Mouse (Mus musculus): ENCODE data around the gene Mllt10. TPM values are rescaled to one million over a fixed set of nuclear protein-coding genes. Genes with fewer than 3 reads are reported as not detected.

The Mllt10 gene
- polyA plus RNA-seq, 1 experiment from 2014 or later: 50.0 TPM

GRCm38 (mm10) chr2:18041199-18041885, 13.7 kb upstream of the Mllt10 start:
- Histone ChIP-seq H3K36me3 (ENCODE audit: control insufficient read depth, insufficient read depth, low read length) (no peaks in the 10 kb centered on the region), H3K4me3 (replicated peaks; ENCODE audit: low read length) (no peak overlapping the region), H3K9ac (ENCODE audit: low read length) (peak overlapping the region; percentile 52), H3K27me3 (ENCODE audit: control insufficient read depth, insufficient read depth, low read length) (no peaks in the 10 kb centered on the region), H3K4me1 (ENCODE audit: control insufficient read depth, insufficient read depth, low read length) (peaks cover 31% of the 10 kb centered on the region), H3K9me3 (replicated peaks; ENCODE audit: control insufficient read depth, low read length) (no peaks in the 10 kb centered on the region), H3K4me2 (ENCODE audit: low read depth, low read length) (peak overlapping the region; percentile 30; the same call in 1 of the 2 replicates), H3K27ac (ENCODE audit: low read length) (peak overlapping the region; percentile 36; the same call in 1 of the 2 replicates)
- WGBS: 40% methylated on average over 14 of the region's 14 CpGs
- peak; percentile 48; the same call in 1 of the 2 replicates for ATAC-seq (ENCODE audit: insufficient read depth, low FRiP score)

GRCm38 (mm10) chr2:18045143-18045780, 9.8 kb upstream of the Mllt10 start:
- no peaks in the 10 kb centered on the region for H3K9me3 ChIP-seq (replicated peaks; ENCODE audit: control insufficient read depth, low read length)
- peaks cover 37% of the 10 kb centered on the region for H3K4me1 ChIP-seq (ENCODE audit: control insufficient read depth, insufficient read depth, low read length)
- H3K4me2 ChIP-seq (ENCODE audit: low read depth, low read length): peak overlapping the region; percentile 93
- no peak for ATAC-seq (ENCODE audit: insufficient read depth, low FRiP score)
- no peak overlapping the region for H3K27ac ChIP-seq (ENCODE audit: low read length)
- peak overlapping the region; percentile 89 for H3K4me3 ChIP-seq (replicated peaks; ENCODE audit: low read length)
- no peaks in the 10 kb centered on the region for H3K36me3 ChIP-seq (ENCODE audit: control insufficient read depth, insufficient read depth, low read length)
- WGBS: 22% methylated on average over 7 of the region's 7 CpGs
- no peaks in the 10 kb centered on the region for H3K27me3 ChIP-seq (ENCODE audit: control insufficient read depth, insufficient read depth, low read length)
- H3K9ac ChIP-seq (ENCODE audit: low read length): peak overlapping the region; percentile 99

- H3K36me3 ChIP-seq (ENCODE audit: control insufficient read depth, insufficient read depth, low read length): no peaks in the 10 kb centered on the region
- H3K4me3 ChIP-seq (replicated peaks; ENCODE audit: low read length): peak overlapping the region; percentile 89
- 29% methylated on average over 6 of the region's 6 CpGs for WGBS
- H3K4me1 ChIP-seq (ENCODE audit: control insufficient read depth, insufficient read depth, low read length): peaks cover 33% of the 10 kb centered on the region
- no peak overlapping the region for H3K27ac ChIP-seq (ENCODE audit: low read length)
- no peak for ATAC-seq (ENCODE audit: insufficient read depth, low FRiP score)
- no peaks in the 10 kb centered on the region for H3K27me3 ChIP-seq (ENCODE audit: control insufficient read depth, insufficient read depth, low read length)
- H3K9me3 ChIP-seq (replicated peaks; ENCODE audit: control insufficient read depth, low read length): no peaks in the 10 kb centered on the region
- peak overlapping the region; percentile 99 for H3K9ac ChIP-seq (ENCODE audit: low read length)
- peak overlapping the region; percentile 93 for H3K4me2 ChIP-seq (ENCODE audit: low read depth, low read length)
These were observed 9.3 kb upstream of the Mllt10 start for GRCm38 (mm10) chr2:18045781-18046181.

GRCm38 (mm10) chr2:18046186-18046585, 8.9 kb upstream of the Mllt10 start:
- H3K27ac ChIP-seq (ENCODE audit: low read length): peak overlapping the region; percentile 98; the same call in 1 of the 2 replicates
- peak overlapping the region; percentile 99 for H3K9ac ChIP-seq (ENCODE audit: low read length)
- H3K36me3 ChIP-seq (ENCODE audit: control insufficient read depth, insufficient read depth, low read length): no peaks in the 10 kb centered on the region
- ATAC-seq (ENCODE audit: insufficient read depth, low FRiP score): no peak
- H3K4me3 ChIP-seq (replicated peaks; ENCODE audit: low read length): peak overlapping the region; percentile 89
- WGBS: 5% methylated on average over 4 of the region's 4 CpGs
- no peaks in the 10 kb centered on the region for H3K9me3 ChIP-seq (replicated peaks; ENCODE audit: control insufficient read depth, low read length)
- H3K27me3 ChIP-seq (ENCODE audit: control insufficient read depth, insufficient read depth, low read length): no peaks in the 10 kb centered on the region
- peaks cover 30% of the 10 kb centered on the region for H3K4me1 ChIP-seq (ENCODE audit: control insufficient read depth, insufficient read depth, low read length)
- peak overlapping the region; percentile 93 for H3K4me2 ChIP-seq (ENCODE audit: low read depth, low read length)

GRCm38 (mm10) chr2:18046758-18047645, 8.0 kb upstream of the Mllt10 start:
- H3K9ac ChIP-seq (ENCODE audit: low read length): peak overlapping the region; percentile 99
- H3K27ac ChIP-seq (ENCODE audit: low read length): peak overlapping the region; percentile 98
- H3K27me3 ChIP-seq (ENCODE audit: control insufficient read depth, insufficient read depth, low read length): no peaks in the 10 kb centered on the region
- H3K4me3 ChIP-seq (replicated peaks; ENCODE audit: low read length): peak overlapping the region; percentile 89
- no peaks in the 10 kb centered on the region for H3K36me3 ChIP-seq (ENCODE audit: control insufficient read depth, insufficient read depth, low read length)
- ATAC-seq (ENCODE audit: insufficient read depth, low FRiP score): peak; percentile 35; the same call in 1 of the 2 replicates
- peak overlapping the region; percentile 93 for H3K4me2 ChIP-seq (ENCODE audit: low read depth, low read length)
- under 1% methylated on average over 64 of the region's 64 CpGs for WGBS
- H3K9me3 ChIP-seq (replicated peaks; ENCODE audit: control insufficient read depth, low read length): no peaks in the 10 kb centered on the region
- H3K4me1 ChIP-seq (ENCODE audit: control insufficient read depth, insufficient read depth, low read length): peaks cover 26% of the 10 kb centered on the region

GRCm38 (mm10) chr2:18047646-18048452, 7.2 kb upstream of the Mllt10 start:
- Histone ChIP-seq H3K27me3 (ENCODE audit: control insufficient read depth, insufficient read depth, low read length) (no peaks in the 10 kb centered on the region), H3K4me2 (ENCODE audit: low read depth, low read length) (peak overlapping the region; percentile 93), H3K36me3 (ENCODE audit: control insufficient read depth, insufficient read depth, low read length) (no peaks in the 10 kb centered on the region), H3K9ac (ENCODE audit: low read length) (peak overlapping the region; percentile 99), H3K9me3 (replicated peaks; ENCODE audit: control insufficient read depth, low read length) (no peaks in the 10 kb centered on the region), H3K27ac (ENCODE audit: low read length) (peak overlapping the region; percentile 98), H3K4me3 (replicated peaks; ENCODE audit: low read length) (peak overlapping the region; percentile 89), H3K4me1 (ENCODE audit: control insufficient read depth, insufficient read depth, low read length) (peaks cover 26% of the 10 kb centered on the region)
- ATAC-seq (ENCODE audit: insufficient read depth, low FRiP score): peak; percentile 85
- WGBS: under 1% methylated on average over 70 of the region's 70 CpGs

- WGBS: under 1% methylated on average over 17 of the region's 17 CpGs
These were observed 6.5 kb upstream of the Mllt10 start, which contains the start of gene Skida1 for GRCm38 (mm10) chr2:18048453-18049075. Gene Skida1 (minus strand): TSS chr2:18049051.

GRCm38 (mm10) chr2:18049279-18049821, 5.7 kb upstream of the Mllt10 start:
- 18% methylated on average over 11 of the region's 11 CpGs for WGBS
- H3K4me1 ChIP-seq (ENCODE audit: control insufficient read depth, insufficient read depth, low read length): peaks cover 29% of the 10 kb centered on the region
- no peaks in the 10 kb centered on the region for H3K9me3 ChIP-seq (replicated peaks; ENCODE audit: control insufficient read depth, low read length)
- no peaks in the 10 kb centered on the region for H3K36me3 ChIP-seq (ENCODE audit: control insufficient read depth, insufficient read depth, low read length)
- H3K27ac ChIP-seq (ENCODE audit: low read length): peak overlapping the region; percentile 98
- H3K4me3 ChIP-seq (replicated peaks; ENCODE audit: low read length): peak overlapping the region; percentile 89
- peak overlapping the region; percentile 93 for H3K4me2 ChIP-seq (ENCODE audit: low read depth, low read length)
- peak; percentile 63; the same call in 1 of the 2 replicates for ATAC-seq (ENCODE audit: insufficient read depth, low FRiP score)
- peak overlapping the region; percentile 68 for H3K9ac ChIP-seq (ENCODE audit: low read length)
- no peaks in the 10 kb centered on the region for H3K27me3 ChIP-seq (ENCODE audit: control insufficient read depth, insufficient read depth, low read length)

More at GRCm38 (mm10) chr2:18048453-18049075, 6.5 kb upstream of the Mllt10 start, which contains the start of gene Skida1:
- H3K4me1 ChIP-seq (ENCODE audit: control insufficient read depth, insufficient read depth, low read length): peaks cover 26% of the 10 kb centered on the region
- H3K36me3 ChIP-seq (ENCODE audit: control insufficient read depth, insufficient read depth, low read length): no peaks in the 10 kb centered on the region
- peak within 1 kb of the TSS; percentile 98 for H3K27ac ChIP-seq (ENCODE audit: low read length)
- ATAC-seq (ENCODE audit: insufficient read depth, low FRiP score): 0 out of 2 replicates have a peak, but pooled peaks have one; percentile 15
- peak within 1 kb of the TSS; percentile 93 for H3K4me2 ChIP-seq (ENCODE audit: low read depth, low read length)
- H3K9ac ChIP-seq (ENCODE audit: low read length): peak within 1 kb of the TSS; percentile 99
- H3K4me3 ChIP-seq (replicated peaks; ENCODE audit: low read length): peak within 1 kb of the TSS; percentile 89
- H3K9me3 ChIP-seq (replicated peaks; ENCODE audit: control insufficient read depth, low read length): no peaks in the 10 kb centered on the region
- no peaks in the 10 kb centered on the region for H3K27me3 ChIP-seq (ENCODE audit: control insufficient read depth, insufficient read depth, low read length)

All from stomach, embryonic 16.5 days (tissue).